Mouse (Mus musculus) lung, postnatal 0 days (tissue): ENCODE measurements around the gene Ccdc113.

Experiments
- CTCF ChIP-seq: IDR thresholded peaks from 2 replicates; pipeline ENCODE4 v1.5.1; 2016; ENCODE audit warnings: antibody characterized with exemption, mild to moderate bottlenecking
- EP300 ChIP-seq: IDR thresholded peaks from 2 replicates; pipeline ENCODE4 v1.6.1; 2016; ENCODE audit warnings: antibody characterized with exemption, mild to moderate bottlenecking, control low read depth

DNA sequence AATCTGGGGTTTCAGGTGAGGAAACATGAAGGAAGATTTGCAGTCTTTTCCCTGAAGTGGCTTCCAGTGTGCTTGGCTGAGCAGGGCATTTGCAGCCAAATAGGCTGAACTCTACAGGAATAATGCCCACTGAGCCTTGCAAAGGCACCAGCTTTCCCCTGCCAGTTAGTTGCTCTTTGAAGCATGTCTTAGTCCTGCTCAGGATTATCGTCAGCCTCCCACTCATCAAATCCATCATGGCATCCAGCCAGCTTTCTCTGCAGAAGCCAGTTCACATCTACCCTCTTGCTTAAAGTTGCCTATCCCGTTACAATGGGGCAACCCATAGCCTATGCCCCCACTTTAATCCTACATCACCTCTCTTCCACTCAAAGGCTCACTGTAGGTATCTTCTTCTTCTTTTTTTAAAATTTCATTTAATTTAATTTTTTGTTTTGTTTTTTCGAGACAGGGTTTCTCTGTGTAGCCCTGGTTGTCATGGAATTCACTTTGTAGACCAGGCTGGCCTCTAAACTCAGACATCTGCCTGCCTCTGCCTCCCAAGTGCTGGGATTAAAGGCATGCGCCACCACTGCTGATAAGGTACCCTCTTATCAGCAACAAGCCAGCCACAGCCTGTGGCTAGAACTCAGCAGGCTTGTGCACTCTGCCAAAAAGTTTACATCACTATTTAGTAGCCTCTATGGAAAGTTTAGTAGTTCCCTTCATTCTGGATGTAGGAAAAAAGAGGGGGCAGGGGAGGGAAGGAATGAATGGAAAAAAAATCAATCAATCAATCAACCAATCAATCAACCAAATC, 34.4 kb upstream of the Ccdc113 start:
- TF ChIP-seq CTCF, result no peak
- no peak for TF ChIP-seq EP300
